Mouse (Mus musculus) lung, embryonic 14.5 days (tissue): ENCODE results near the gene Gsk3b. TPM values are rescaled to one million over a fixed set of nuclear protein-coding genes. Genes with fewer than 3 reads are reported as not detected.

Source experiments
- ATAC-seq: fragments of 200-750 bp; cut with Nextera tagmentation; 2 replicates; pipeline ENCODE4 v1.8.0; 2017; ENCODE audit warnings: mild to moderate bottlenecking, moderate TSS enrichment, moderate library complexity; ENCODE audit not compliant: insufficient read depth
- DNase-seq: peaks from one replicate; pipeline ENCODE4 v3.0.0-alpha.2; 2015
- H3K27ac ChIP-seq: fragments of 300-500 bp; sonication (generic); 2 replicates; pipeline ENCODE4 v1.5.1; 2014; ENCODE audit warnings: low read depth, mild to moderate bottlenecking, moderate library complexity
- H3K27me3 ChIP-seq: fragments of 300-500 bp; sonication (generic); 2 replicates; pipeline ENCODE4 v1.6.1; 2014; ENCODE audit warnings: low read length, control low read depth; ENCODE audit not compliant: insufficient read depth
- H3K36me3 ChIP-seq: fragments of 300-500 bp; sonication (generic); 2 replicates; pipeline ENCODE4 v1.6.1; 2014; ENCODE audit warnings: control low read depth; ENCODE audit not compliant: insufficient read depth
- H3K4me1 ChIP-seq: fragments of 300-500 bp; sonication (generic); 2 replicates; pipeline ENCODE4 v1.6.1; 2014; ENCODE audit warnings: antibody characterized with exemption, control low read depth; ENCODE audit not compliant: insufficient read depth
- H3K4me2 ChIP-seq: fragments of 300-500 bp; sonication (generic); 2 replicates; pipeline ENCODE4 v1.6.1; 2014; ENCODE audit warnings: mild to moderate bottlenecking
- H3K4me3 ChIP-seq: fragments of 300-500 bp; sonication (generic); 2 replicates; pipeline ENCODE4 v1.5.1; 2014; ENCODE audit warnings: low read depth, low read length
- H3K9ac ChIP-seq: fragments of 300-500 bp; sonication (generic); 2 replicates; pipeline ENCODE4 v1.6.1; 2014
- H3K9me3 ChIP-seq: fragments of 300-500 bp; sonication (generic); 2 replicates; pipeline ENCODE4 v1.6.1; 2016; ENCODE audit warnings: low read depth, low read length, control low read depth
- CTCF ChIP-seq: IDR thresholded peaks from 2 replicates; pipeline ENCODE4 v1.5.1; 2016; ENCODE audit warnings: antibody characterized with exemption, low read depth
- WGBS: fragments of 180-500 bp; shearing (Covaris S2); extraction: QIAGEN DNeasy Blood & Tissue Kit; methylation state at CpG from one replicate; pipeline ENCODE4 v1.1.7; 2014; 5-methylcytosine and 5-hydroxymethylcytosine counted together
- polyA plus RNA-seq: library from polyadenylated mRNA; unstranded; fragments of >200 nt; fragmentation: Nextera tagmentation; extraction: Ambion mirVana; gene quantifications from 2 replicates; pipeline ENCODE4 v1.2.1, GENCODE M21; 2014

Gsk3b gene
- polyA plus RNA-seq, 1 experiment from 2014 or later: 63.0 TPM

DNA sequence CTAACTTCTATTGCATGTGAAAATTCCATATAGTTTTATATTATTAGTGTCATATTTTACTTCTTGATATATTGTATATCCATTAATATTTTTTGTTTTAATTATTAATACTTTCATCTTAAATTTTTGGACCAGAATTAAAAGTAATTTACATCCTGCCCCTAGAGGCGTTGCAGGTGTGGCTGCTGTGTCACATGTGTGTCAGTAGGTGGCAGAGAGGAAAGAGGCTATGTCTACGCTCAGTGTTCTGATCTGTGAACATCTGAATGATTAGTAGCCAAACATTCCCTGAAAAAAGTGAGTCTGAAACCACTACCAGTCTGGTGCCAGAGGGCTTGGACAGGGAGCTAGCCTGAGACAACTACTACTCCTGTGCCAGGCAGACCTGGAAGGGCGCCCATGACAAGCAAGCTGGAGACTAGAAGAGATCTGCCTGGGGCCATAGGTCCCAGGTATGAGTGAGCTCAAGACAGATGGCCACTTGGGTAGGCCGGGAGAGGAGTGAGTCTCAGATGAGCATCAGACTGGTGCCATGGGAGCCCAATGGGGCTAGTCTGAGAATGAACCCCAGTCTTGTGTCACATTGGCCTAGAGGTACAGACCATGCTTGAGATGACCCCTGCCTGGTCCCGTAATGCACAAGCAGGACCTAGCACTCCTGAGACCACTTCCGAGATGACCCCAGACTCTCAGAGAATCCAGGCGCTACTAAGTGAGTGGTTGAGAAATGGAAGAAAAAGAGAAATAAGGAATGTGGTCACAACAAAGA is 69.2 kb downstream of the Gsk3b start:
- no peak for ATAC-seq
- DNase-seq: no peak
- Histone ChIP-seq H3K4me1 (no peaks in the 10 kb centered on the region), H3K4me2 (no peak overlapping the region), H3K9ac (no peak overlapping the region), H3K27me3 (no peaks in the 10 kb centered on the region), H3K27ac (no peak overlapping the region), H3K4me3 (no peak overlapping the region), H3K9me3 (no peaks in the 10 kb centered on the region), H3K36me3 (no peaks in the 10 kb centered on the region)
- 89% methylated on average over 7 of the region's 7 CpGs for WGBS
- TF ChIP-seq CTCF: no peak

DNA sequence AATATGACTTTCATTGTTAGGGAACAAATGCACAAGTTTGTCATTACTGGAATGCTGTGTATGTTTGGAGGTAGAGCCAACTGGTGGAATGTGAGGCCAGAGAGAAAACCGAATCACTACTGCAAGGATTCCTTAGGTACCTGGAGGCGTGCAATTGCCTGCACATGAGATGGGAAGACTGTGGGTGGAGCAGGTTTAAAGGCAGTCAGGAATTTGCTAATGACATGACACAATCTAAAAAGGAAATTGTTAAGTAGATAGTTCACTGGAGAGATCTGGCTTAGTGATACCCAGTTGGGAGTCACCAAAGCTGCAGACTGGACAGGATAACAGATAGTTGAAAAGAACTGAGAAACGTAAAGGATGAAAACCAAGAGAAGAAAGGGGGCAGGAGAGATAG is 73.2 kb downstream of the Gsk3b start:
- H3K27me3 ChIP-seq: no peaks in the 10 kb centered on the region
- no peak overlapping the region for H3K4me2 ChIP-seq
- H3K27ac ChIP-seq: no peak overlapping the region
- no peak for DNase-seq
- no peak overlapping the region for H3K9ac ChIP-seq
- WGBS: 71% methylated on average over 3 of the region's 3 CpGs
- no peaks in the 10 kb centered on the region for H3K9me3 ChIP-seq
- TF ChIP-seq CTCF: no peak
- 0 out of 2 replicates have a peak, but pooled peaks cover 4% of the 10 kb centered on the region for H3K36me3 ChIP-seq
- no peak overlapping the region for H3K4me3 ChIP-seq
- no peaks in the 10 kb centered on the region for H3K4me1 ChIP-seq
- no peak for ATAC-seq

DNA sequence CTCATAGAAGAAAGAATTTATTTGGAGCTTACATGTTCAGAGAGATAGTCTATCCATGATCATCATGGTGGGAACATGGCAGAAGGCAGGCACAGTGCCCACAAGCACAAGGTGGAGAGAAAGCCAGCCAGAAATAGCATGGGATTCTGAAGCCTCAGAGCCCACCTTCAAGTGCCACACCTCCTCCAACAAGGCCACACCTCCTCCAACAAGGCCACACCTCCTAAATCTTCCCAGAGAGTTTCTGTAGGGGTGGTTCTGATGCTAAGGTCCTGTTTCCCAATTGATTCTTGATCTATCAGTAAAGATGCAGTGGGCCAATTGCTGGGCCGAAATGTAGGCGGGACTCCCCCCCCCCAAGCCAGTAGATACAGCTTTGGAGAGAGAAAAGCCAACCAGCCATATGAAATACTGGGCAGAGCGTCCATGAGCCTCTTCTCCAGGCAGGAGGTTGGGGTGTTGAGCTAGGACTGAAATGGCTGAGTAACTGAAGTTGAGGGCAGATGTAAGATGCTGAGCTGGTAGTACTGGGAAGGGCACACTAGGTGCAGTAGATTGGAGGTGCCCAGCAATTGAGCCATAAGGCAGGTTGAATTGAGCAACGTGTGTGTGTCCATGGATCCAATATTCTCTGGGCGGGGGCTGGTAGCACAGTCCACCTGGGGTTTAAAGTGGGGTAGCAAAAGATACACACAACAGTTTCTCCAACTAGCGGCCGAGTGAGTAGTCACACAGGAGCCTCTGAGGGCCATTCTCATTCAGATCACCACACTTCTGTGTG is 76.2 kb downstream of the Gsk3b start:
- Histone ChIP-seq H3K27me3 (no peaks in the 10 kb centered on the region), H3K27ac (no peak overlapping the region), H3K4me3 (no peak overlapping the region), H3K36me3 (0 out of 2 replicates have a peak, but pooled peaks cover 4% of the 10 kb centered on the region), H3K9ac (no peak overlapping the region), H3K4me1 (no peaks in the 10 kb centered on the region), H3K9me3 (no peaks in the 10 kb centered on the region), H3K4me2 (no peak overlapping the region)
- no peak for TF ChIP-seq CTCF
- ATAC-seq: no peak
- no peak for DNase-seq
- WGBS: 88% methylated on average over 7 of the region's 7 CpGs

DNA sequence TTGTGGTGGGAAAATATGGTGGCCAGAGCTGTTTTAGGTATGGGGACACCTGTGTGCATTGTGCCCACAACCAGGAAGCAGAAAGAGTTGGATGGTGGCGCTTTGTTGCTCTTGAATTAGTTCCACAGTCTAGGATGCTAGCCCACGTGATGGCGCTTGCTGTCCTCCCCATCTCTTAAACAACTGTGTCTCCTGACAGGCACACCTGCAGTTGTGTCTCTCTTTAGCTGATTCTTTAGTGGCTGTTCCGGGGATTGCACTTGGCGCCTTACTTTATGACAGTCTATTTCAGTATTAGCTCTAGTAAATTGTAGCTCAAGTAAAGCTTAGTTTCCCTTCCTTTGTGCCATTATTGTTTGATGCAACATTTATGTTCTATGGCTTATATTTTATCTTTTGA is 80.2 kb downstream of the Gsk3b start:
- H3K36me3 ChIP-seq: peaks cover 16% of the 10 kb centered on the region
- no peaks in the 10 kb centered on the region for H3K9me3 ChIP-seq
- H3K4me1 ChIP-seq: no peaks in the 10 kb centered on the region
- no peak overlapping the region for H3K4me3 ChIP-seq
- H3K4me2 ChIP-seq: no peak overlapping the region
- WGBS: 95% methylated on average over 5 of the region's 5 CpGs
- H3K27me3 ChIP-seq: no peaks in the 10 kb centered on the region
- TF ChIP-seq CTCF: no peak
- H3K27ac ChIP-seq: no peak overlapping the region
- H3K9ac ChIP-seq: no peak overlapping the region
- no peak for ATAC-seq
- no peak for DNase-seq

DNA sequence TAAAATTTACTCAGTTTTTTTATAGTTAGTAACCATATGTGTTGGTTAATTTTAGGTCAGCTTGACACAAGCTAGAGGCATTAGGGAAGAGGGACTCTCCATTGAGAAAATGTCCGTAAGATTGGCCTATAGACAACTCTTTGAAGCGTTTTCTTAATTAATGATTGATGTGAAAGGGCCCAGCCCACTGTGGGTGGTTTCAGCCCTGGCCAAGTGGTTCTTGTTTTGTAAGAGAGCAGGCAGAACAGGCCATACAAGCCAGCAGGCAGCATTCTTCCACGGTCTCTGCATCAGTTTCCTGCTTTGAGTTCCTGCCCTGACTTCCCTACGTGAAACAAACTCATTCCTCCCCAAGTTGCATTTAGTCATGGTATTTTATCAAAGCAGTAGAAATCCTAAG is 90.3 kb downstream of the Gsk3b start:
- Histone ChIP-seq H3K27me3 (no peaks in the 10 kb centered on the region), H3K9ac (no peak overlapping the region)
- no peak for ATAC-seq

DNA sequence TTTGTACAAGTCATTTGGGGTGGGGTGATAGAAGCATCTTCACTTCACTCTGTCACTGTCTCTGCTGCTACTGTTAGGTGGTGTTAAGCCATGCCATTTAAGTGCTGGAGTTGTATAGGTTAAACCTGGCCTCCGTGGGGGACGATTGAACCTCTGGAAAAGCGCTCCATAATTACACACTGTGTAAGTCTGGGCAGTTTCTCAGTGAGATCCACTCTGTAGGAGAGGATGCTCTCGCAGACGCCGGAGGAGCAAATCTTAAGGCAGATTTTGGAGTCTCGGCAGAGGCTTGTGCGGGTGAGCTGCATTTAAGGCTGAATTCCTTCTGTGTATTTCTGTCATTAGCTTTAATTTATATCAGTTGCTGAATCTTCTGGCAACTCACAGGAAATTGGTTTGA is 92.6 kb downstream of the Gsk3b start:
- no peak overlapping the region for H3K9ac ChIP-seq
- no peaks in the 10 kb centered on the region for H3K9me3 ChIP-seq
- no peaks in the 10 kb centered on the region for H3K4me1 ChIP-seq
- H3K36me3 ChIP-seq: peaks cover 24% of the 10 kb centered on the region; the same call in 1 of the 2 replicates
- H3K4me3 ChIP-seq: no peak overlapping the region
- no peak overlapping the region for H3K27ac ChIP-seq
- DNase-seq (no peak), ATAC-seq (no peak)
- TF ChIP-seq CTCF: no peak
- WGBS: 88% methylated on average over 8 of the region's 8 CpGs
- no peaks in the 10 kb centered on the region for H3K27me3 ChIP-seq
- no peak overlapping the region for H3K4me2 ChIP-seq

More for the DNA sequence above, 90.3 kb downstream of the Gsk3b start:
- WGBS: 82% methylated on average over 4 of the region's 4 CpGs
- Histone ChIP-seq H3K9me3 (no peaks in the 10 kb centered on the region), H3K4me1 (no peaks in the 10 kb centered on the region), H3K4me2 (no peak overlapping the region), H3K36me3 (peaks cover 11% of the 10 kb centered on the region; the same call in 1 of the 2 replicates), H3K27ac (no peak overlapping the region), H3K4me3 (no peak overlapping the region)
- no peak for DNase-seq
- no peak for TF ChIP-seq CTCF

DNA sequence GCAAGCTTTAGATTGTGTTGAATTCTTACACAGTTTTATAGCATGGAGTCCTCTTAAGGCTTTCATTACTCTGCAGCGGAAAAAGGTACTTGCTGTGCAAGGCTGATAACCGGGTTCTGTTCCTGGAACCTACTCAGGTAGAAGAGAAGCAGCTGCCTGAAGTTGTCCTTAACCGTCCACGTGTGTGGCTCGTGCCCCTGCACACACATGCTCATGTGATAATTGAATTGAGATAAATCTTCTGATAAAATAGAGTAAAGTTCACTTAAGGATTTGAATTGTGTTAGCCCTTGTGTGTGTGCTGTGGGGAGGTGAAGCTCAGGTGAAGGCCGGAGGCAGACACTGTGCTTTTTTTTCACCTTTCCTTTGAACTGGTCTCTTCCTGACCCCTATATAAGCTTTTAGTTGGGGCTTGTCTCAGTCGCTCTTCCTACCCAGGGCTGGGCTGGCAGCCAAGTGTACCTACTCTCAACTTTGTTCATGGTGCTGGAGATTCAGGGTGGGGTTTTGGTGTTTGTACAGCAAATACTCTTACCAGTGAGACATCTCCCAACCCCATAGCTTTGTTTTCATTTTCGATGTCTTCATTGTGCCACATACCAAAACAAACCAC is 96.0 kb downstream of the Gsk3b start:
- 68% methylated on average over 8 of the region's 8 CpGs for WGBS
- ATAC-seq: peak; percentile 14; the same call in 1 of the 2 replicates
- no peaks in the 10 kb centered on the region for H3K4me1 ChIP-seq
- no peak overlapping the region for H3K4me2 ChIP-seq
- H3K36me3 ChIP-seq: peaks cover 41% of the 10 kb centered on the region
- no peak overlapping the region for H3K27ac ChIP-seq
- no peaks in the 10 kb centered on the region for H3K27me3 ChIP-seq
- H3K9me3 ChIP-seq: no peaks in the 10 kb centered on the region
- no peak overlapping the region for H3K9ac ChIP-seq
- DNase-seq: no peak
- H3K4me3 ChIP-seq: no peak overlapping the region
- TF ChIP-seq CTCF: no peak
